Mouse (Mus musculus): ENCODE measurements around the gene Tas2r105.

Tas2r105 gene

GRCm38 (mm10) chr6:131687395-131687794 lies at the start of gene Tas2r105:
Gene Tas2r105 (minus strand): TSS chr6:131687495.
- no peak for DNase-seq (ENCODE audit: low spot score in 2 of 2)

DNA sequence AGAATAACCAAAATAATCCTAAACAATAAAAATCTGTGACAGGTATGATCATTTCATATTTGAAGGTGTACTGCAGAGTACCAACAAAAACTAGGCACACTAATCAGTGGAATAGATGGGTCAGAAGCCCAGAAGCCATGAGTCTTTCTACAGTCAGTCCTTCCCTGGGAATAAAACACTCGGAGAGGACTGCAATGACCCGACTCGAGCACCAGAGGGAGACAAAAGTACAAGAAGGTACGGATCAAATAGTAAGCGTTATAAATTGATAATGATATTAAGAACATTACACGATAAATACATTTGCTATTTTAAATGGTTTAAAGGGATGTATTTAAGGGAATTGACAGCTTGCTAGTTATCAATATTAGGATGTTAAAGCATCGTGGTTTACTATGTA lies 25.5 kb upstream of the Tas2r105 start:
- peak in 1 of 2 experiments; percentile 3 for DNase-seq (ENCODE audit: low spot score in 2 of 2)

DNA sequence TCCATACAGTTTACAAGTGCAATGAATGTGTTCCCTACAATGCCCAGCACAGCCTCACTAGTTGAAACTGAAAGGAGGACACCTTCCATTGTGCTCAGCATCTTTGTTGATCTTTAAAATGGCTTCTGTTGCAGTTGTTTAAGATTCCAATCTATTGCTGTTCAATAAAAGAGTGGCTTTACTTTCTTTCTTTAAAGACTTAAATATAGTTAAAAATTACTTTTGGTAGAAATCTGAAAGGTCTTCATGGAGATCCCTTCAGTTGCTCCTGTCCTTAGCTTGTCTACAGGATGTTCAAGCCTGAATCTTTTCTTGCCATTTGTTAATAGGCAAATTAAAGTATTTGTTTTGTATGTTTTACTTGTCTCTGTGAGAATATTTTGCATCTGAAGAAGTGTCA lies 2.7 kb upstream of the Tas2r105 start, which contains the start of gene Tas2r114:
Gene Tas2r114, minus strand, starts transcription at position 101 of the 400 bp plus-strand sequence.
- DNase-seq (ENCODE audit: low spot score in 2 of 2) = no peak

GRCm38 (mm10) chr6:131685644-131686043 lies 1.7 kb downstream of the Tas2r105 start, which contains the start of gene Tas2r104:
Gene Tas2r104 (minus strand): TSS chr6:131685744.
- no peak for DNase-seq (ENCODE audit: low spot score in 2 of 2)

DNA sequence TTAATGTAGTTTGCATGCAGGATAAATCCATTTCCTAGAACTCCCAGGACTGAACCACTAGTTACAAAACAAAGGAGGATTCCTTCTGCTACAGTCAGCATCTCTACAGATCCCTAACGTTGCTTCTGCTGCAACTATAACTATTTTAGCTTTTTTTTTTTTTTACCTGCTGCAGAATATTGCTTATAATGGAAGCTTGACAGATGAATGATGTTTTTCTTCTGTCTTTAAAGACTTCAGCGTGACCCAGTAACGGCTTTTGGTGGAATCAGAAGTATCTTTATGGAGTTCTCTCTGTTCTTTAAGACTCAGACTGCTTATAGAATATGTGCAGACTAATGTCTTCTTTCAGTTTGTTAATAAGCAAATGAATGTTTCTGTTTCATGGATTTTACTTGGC lies 8.5 kb downstream of the Tas2r105 start, which contains the start of gene Tas2r106:
Gene Tas2r106, minus strand, starts transcription at position 101 of the 400 bp plus-strand sequence.
- no peak for DNase-seq (ENCODE audit: low spot score in 2 of 2)

- no peak for DNase-seq (ENCODE audit: low spot score in 2 of 2)
Measured at GRCm38 (mm10) chr6:131660049-131660448, 27.2 kb downstream of the Tas2r105 start, which contains the start of gene Tas2r107. Gene Tas2r107 (minus strand): TSS chr6:131660149.
